Mouse (Mus musculus) frontal cortex, postnatal 10 days (tissue): ENCODE data around the gene 4930519P11Rik.
A peak's percentile ranks its signal among the peaks of the same experiment; 100 is the strongest.

Experiments used
- DNase-seq, 2 experiments: peaks; one replicate each; pipeline ENCODE4 v3.0.0; 2022; ENCODE audit warnings: low spot score in 2 of 2, mixed read lengths in 1 of 2

The 4930519P11Rik gene

DNA sequence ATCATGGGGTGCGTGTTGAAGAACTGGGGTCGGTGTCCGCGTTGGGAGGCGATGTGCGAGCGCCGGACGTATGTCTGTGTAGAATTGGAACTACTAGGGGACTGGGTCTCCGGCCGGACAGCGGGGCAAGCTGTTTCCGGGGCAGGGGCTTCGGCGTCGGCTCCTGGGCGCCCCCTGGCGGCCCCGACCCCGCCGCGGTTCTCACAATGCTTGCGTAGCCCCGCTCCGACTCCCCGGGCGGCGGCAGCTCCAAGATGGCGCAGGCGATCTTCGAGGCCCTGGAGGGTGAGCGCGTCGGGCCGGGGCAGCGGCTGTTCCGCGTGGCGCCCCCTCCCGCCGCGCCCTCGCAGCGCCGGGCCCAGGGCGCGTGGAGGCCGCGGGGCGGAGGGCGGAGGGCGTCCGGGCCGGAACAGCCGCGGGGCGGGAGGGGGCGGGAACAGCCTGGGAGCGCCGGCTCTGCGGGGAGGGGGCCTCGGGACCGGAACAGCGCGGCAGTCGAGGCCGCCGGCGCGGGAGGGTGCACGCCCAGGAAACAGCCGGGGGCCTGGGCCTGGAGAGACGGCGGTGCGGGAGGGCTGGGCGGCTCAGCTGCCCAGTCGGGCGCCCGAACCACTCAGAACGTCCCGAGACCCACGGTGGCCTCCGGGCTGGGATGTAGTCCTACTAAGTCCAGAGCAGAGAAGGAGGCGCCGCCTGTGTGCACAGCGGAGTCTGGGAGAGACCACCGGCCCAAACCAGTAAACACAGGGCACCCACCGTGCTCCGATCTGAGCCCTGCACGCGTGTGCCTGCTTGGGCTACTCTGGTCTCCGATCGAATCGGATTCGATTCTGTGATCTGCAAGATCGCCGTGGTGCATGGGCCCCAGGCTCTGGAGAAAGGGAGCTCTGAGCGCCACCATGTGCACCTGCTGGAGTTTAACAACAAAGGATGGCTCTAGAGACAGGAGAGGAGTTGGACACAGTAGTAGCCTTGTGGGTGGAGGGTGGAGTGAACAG, at the start of gene 4930519P11Rik, which contains the start of gene Zfp341:
Gene 4930519P11Rik, minus strand, starts transcription at position 320 of the 998 bp plus-strand sequence.
Gene Zfp341, plus strand, starts transcription at position 180 of the 998 bp plus-strand sequence.
- DNase-seq: peak; percentile 86 to 89

DNA sequence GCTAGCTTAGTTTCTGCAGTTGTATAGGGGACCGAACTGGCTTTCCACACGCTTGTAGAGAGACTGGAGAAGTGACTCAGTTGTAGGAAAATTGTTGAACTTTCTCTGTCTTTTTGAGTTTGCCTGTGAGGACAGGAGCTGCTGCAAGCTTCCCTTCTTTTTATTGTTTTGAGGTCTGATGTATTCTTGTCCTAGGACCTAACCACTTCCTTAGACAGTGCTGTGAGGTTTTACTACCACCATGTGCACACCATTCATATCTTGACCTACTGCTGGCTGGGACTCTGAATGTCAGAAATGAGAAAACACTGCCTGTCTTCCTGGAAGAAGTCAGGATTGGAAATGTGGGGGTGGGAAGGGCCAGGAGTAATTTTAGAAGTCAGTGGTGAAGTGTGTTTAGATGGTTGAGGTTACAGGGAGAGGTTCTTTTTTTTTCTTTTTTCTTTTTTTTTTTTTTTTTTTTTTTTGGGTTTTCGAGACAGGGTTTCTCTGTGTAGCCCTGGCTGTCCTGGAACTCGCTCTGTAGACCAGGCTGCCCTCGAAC, 46.4 kb upstream of the 4930519P11Rik start:
- no peak for DNase-seq

- no peak for DNase-seq
Measured at GRCm38 (mm10) chr2:154659070-154659469, 45.8 kb upstream of the 4930519P11Rik start.

DNA sequence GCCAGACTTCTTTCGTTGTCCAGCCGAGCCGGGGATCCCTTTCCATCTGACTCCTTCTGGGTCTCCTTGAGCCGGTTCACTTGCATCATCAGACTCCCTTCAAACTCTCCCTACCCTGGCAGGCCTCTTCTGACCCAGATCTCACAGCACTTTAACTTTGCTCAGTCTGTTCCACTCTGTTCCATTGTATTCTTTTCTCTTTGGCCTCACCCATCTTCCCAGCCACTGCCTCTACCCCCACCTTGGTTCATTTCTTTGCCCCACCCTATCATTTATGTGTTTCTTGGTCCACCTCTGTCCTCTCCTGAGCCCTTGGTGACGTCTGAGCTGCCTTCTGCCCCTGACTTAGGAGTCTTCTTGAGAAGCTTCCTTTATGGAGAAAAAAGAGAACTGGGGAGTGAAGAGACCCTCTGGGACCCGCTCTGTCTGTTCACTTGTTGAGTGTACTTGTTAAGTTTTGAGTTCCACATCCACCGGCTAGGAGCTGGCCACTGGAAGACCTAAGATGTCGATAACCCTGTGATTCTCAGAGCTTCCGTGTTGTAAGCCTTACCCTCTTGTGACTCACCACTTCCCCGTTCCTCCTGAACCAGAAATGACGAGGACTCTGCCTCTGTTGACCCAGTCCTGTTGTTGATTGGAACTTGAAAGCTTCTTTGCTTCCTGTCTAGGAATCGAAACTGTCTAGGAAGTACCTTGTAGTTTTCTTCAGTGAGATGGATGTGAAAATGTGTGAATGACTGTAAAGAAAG, 44.4 kb upstream of the 4930519P11Rik start:
- no peak for DNase-seq

- peak; percentile 96 to 97 for DNase-seq
Measured at GRCm38 (mm10) chr2:154656710-154657485, 43.7 kb upstream of the 4930519P11Rik start.

GRCm38 (mm10) chr2:154655878-154656414, 42.7 kb upstream of the 4930519P11Rik start:
- no peak for DNase-seq

- no peak for DNase-seq
Measured at GRCm38 (mm10) chr2:154654976-154655375, 41.7 kb upstream of the 4930519P11Rik start.

DNA sequence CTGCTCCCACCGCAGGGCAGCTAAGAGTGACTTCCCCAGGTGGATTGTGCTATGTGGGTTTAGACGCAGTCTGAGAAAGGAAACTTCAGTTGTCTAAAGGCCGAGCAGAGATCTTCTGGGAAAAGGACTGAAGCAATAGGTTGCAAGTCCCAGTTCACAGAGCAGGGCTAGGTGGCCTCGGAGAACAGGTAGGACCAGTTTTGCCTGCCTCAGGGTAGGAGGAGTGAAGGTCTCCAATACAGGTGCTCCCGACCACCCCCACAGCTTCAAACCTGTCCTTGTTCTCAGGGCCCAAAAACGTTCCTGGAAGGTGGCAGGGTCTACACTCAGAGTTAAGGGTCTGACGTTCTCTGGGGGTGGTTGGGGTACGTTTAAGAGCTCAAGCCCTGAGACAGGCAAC, 38.1 kb upstream of the 4930519P11Rik start, which contains the start of gene Chmp4b:
Gene Chmp4b, plus strand, starts transcription at position 343 of the 400 bp plus-strand sequence.
- DNase-seq: no peak

DNA sequence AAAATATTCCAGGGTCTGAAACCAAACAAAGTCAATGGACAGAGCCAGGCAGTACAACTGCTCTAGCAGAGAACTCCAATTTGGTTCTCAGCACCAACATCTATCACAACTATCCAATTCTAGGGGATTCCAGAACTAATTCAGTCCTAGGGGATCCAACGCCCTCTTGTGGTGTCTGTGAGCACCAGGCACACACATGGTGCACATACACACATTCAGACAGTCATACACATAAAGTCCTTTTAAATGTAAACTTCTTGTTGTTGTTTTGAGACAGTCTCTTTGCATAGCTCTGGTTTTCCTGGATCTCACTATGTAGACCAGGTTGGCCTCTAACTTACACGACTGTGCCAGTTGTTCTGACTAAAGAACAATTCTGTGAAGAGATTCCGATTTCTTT, 37.2 kb upstream of the 4930519P11Rik start:
- DNase-seq: no peak

- no peak for DNase-seq
Measured at GRCm38 (mm10) chr2:154648086-154648485, 34.8 kb upstream of the 4930519P11Rik start.

DNA sequence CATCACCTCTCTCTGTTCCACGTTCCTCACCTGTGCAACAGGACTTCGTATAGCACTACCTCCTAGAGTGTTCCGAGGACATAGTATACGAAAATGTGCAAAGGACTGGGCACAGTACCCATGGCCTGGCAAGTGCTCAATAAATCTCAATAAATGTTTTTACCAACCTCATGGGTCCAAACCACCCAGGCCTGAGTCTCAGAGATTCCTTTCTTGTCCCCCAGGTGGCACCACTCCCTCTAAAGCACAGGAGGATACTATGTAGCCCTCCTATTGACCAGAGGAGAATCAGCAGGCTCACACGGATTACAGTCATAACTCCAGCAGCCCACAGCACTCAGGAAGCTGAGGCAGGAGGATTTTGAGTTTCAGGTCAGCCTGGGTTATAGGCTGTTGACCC, 33.4 kb upstream of the 4930519P11Rik start:
- no peak for DNase-seq

GRCm38 (mm10) chr2:154642712-154643385, 29.6 kb upstream of the 4930519P11Rik start:
- DNase-seq: no peak

DNA sequence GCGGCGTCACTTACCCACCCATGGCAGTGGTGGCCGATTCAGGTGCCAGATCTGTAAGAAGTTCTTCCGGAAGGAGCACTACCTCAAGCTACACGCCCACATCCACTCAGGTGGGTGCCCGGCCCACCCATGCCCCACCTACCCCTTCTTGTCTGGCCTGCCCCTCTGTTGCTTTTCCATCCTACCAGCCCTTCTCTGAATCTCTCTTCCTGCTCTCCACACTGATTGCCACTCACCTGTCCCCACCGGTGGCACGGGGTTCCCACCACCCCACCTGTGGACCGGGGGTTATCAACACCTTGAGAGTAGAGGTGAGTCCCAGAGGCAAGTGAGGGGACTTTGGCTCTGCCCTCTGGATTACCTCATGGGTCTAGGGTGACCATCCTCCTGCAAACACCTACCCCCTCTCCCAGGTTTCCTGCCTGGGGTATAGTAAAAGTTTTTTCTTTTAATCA, 28.8 kb upstream of the 4930519P11Rik start:
- DNase-seq: no peak

- no peak for DNase-seq
Measured at GRCm38 (mm10) chr2:154641176-154641575, 27.9 kb upstream of the 4930519P11Rik start.

DNA sequence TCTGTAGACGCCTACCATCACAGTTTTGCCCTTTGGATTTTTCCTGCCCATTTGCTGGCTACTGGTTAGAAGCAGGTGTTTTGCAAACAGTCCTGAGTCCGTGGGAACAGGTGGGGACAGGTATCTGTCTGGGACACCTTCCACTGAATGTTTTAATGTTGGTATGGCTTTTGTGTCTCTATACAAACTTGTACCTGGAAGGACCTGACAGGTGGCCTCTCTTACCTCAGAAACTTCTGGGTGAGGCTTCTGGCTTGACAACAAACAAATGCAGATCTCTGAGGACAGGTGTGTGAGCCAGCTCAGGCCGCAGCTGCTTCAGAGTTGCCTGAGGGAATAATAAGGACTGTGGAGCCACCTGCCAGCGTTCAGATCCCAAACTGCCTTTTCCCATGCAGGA, 25.9 kb upstream of the 4930519P11Rik start:
- no peak for DNase-seq

DNA sequence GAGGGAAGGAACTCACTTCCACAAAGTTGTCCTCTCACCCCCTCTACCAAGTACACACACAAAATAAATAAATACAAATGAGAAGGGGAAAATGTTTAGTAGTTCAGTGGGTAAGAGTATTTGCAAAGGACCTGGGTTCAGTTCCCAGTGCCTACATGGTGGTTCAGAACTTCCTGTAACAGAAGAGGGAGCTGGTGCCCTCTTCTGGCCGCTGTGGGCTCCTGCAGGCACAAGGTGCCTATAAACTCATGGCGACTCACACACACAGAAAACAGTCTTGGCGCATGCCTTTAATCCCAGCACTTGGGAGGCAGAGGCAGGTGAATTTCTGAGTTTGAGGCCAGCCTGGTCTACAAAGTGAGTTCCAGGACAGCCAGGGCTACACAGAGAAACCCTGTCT, 25.3 kb upstream of the 4930519P11Rik start:
- no peak for DNase-seq

GRCm38 (mm10) chr2:154635826-154636225, 22.6 kb upstream of the 4930519P11Rik start:
- no peak for DNase-seq

- no peak for DNase-seq
Measured at GRCm38 (mm10) chr2:154633876-154634644, 20.8 kb upstream of the 4930519P11Rik start.

- DNase-seq: no peak
Measured at GRCm38 (mm10) chr2:154633039-154633742, 20.0 kb upstream of the 4930519P11Rik start.
